Mouse (Mus musculus) midbrain, embryonic 16.5 days (tissue): ENCODE results near the gene Lmo4. TPM values are rescaled to one million over a fixed set of nuclear protein-coding genes. Genes with fewer than 3 reads are reported as not detected.

Experiments
- ATAC-seq: fragments of 200-750 bp; cut with Nextera tagmentation; 2 replicates; pipeline ENCODE4 v1.8.0; 2017; ENCODE audit warnings: moderate TSS enrichment
- H3K27ac ChIP-seq: fragments of 300-500 bp; sonication (generic); 2 replicates; pipeline ENCODE4 v1.5.1; 2014; ENCODE audit warnings: mild to moderate bottlenecking, low read length, mixed read lengths
- H3K27me3 ChIP-seq: fragments of 300-500 bp; sonication (generic); 2 replicates; pipeline ENCODE4 v1.6.1; 2014; ENCODE audit warnings: low read depth, low read length, mixed read lengths; ENCODE audit not compliant: control insufficient read depth, insufficient read depth
- H3K36me3 ChIP-seq: fragments of 300-500 bp; sonication (generic); 2 replicates; pipeline ENCODE4 v1.6.1; 2014; ENCODE audit warnings: mild to moderate bottlenecking, low read length, moderate library complexity, mixed read lengths; ENCODE audit not compliant: control insufficient read depth, insufficient read depth
- H3K4me1 ChIP-seq: fragments of 300-500 bp; sonication (generic); 2 replicates; pipeline ENCODE4 v1.6.1; 2014; ENCODE audit warnings: mild to moderate bottlenecking, low read length, mixed read lengths; ENCODE audit not compliant: control insufficient read depth, insufficient read depth
- H3K4me2 ChIP-seq: fragments of 300-500 bp; sonication (generic); 2 replicates; pipeline ENCODE4 v1.6.1; 2014; ENCODE audit warnings: mild to moderate bottlenecking, low read length, mixed read lengths
- H3K4me3 ChIP-seq: fragments of 300-500 bp; sonication (generic); 2 replicates; pipeline ENCODE4 v1.5.1; 2014; ENCODE audit warnings: low read depth, mild to moderate bottlenecking, low read length, moderate library complexity, mixed read lengths
- H3K9ac ChIP-seq: fragments of 300-500 bp; sonication (generic); 2 replicates; pipeline ENCODE4 v1.6.1; 2014; ENCODE audit warnings: low read depth, low read length, mixed read lengths
- H3K9me3 ChIP-seq: fragments of 300-500 bp; sonication (generic); replicated peaks from 2 replicates; pipeline ENCODE4 v1.6.1; 2014; ENCODE audit warnings: mild to moderate bottlenecking, low read length, mixed read lengths; ENCODE audit not compliant: control insufficient read depth, poor library complexity, severe bottlenecking
- WGBS: fragments of 180-500 bp; shearing (Covaris S2); extraction: QIAGEN DNeasy Blood & Tissue Kit; methylation state at CpG from one replicate; pipeline ENCODE4 v1.1.7; 2014; 5-methylcytosine and 5-hydroxymethylcytosine counted together
- polyA plus RNA-seq: library from polyadenylated mRNA; unstranded; fragments of >200 nt; fragmentation: Nextera tagmentation; extraction: Ambion mirVana; gene quantifications from 2 replicates; pipeline ENCODE4 v1.2.1, GENCODE M21; 2015

Lmo4 gene
- polyA plus RNA-seq, 1 experiment from 2014 or later = 86.3 TPM

GRCm38 (mm10) chr3:144231931-144232330 is 26.9 kb upstream of the Lmo4 start:
- ATAC-seq = no peak
- H3K4me1 ChIP-seq = peaks cover 2% of the 10 kb centered on the region; the same call in 1 of the 2 replicates
- H3K4me2 ChIP-seq = no peak overlapping the region
- H3K36me3 ChIP-seq = no peaks in the 10 kb centered on the region
- no peak overlapping the region for H3K4me3 ChIP-seq
- H3K27ac ChIP-seq = no peak overlapping the region
- no peaks in the 10 kb centered on the region for H3K9me3 ChIP-seq
- no peaks in the 10 kb centered on the region for H3K27me3 ChIP-seq
- 89% methylated on average over 6 of the region's 6 CpGs for WGBS
- H3K9ac ChIP-seq = no peak overlapping the region

- Histone ChIP-seq H3K9me3 (no peaks in the 10 kb centered on the region), H3K36me3 (no peaks in the 10 kb centered on the region), H3K27ac (no peak overlapping the region), H3K9ac (no peak overlapping the region), H3K4me3 (no peak overlapping the region), H3K27me3 (no peaks in the 10 kb centered on the region), H3K4me1 (peaks cover 2% of the 10 kb centered on the region; the same call in 1 of the 2 replicates), H3K4me2 (no peak overlapping the region)
- 90% methylated on average over 7 of the region's 7 CpGs for WGBS
- ATAC-seq = no peak
Observed at GRCm38 (mm10) chr3:144231419-144231818, 26.4 kb upstream of the Lmo4 start.

GRCm38 (mm10) chr3:144230016-144230415 is 25.0 kb upstream of the Lmo4 start:
- H3K27me3 ChIP-seq = no peaks in the 10 kb centered on the region
- ATAC-seq = no peak
- 68% methylated on average over 9 of the region's 9 CpGs for WGBS
- no peak overlapping the region for H3K4me3 ChIP-seq
- peaks cover 2% of the 10 kb centered on the region; the same call in 1 of the 2 replicates for H3K4me1 ChIP-seq
- no peaks in the 10 kb centered on the region for H3K36me3 ChIP-seq
- H3K9ac ChIP-seq = no peak overlapping the region
- no peak overlapping the region for H3K27ac ChIP-seq
- H3K9me3 ChIP-seq = no peaks in the 10 kb centered on the region
- no peak overlapping the region for H3K4me2 ChIP-seq

- Histone ChIP-seq H3K4me2 (no peak overlapping the region), H3K4me1 (peaks cover 2% of the 10 kb centered on the region; the same call in 1 of the 2 replicates), H3K27me3 (no peaks in the 10 kb centered on the region), H3K27ac (no peak overlapping the region), H3K9ac (no peak overlapping the region), H3K36me3 (no peaks in the 10 kb centered on the region), H3K9me3 (no peaks in the 10 kb centered on the region), H3K4me3 (no peak overlapping the region)
- ATAC-seq = no peak
- WGBS = 58% methylated on average over 7 of the region's 7 CpGs
Observed at GRCm38 (mm10) chr3:144229312-144229711, 24.3 kb upstream of the Lmo4 start.

GRCm38 (mm10) chr3:144225456-144226240 is 20.6 kb upstream of the Lmo4 start:
- no peak for ATAC-seq
- H3K36me3 ChIP-seq = no peaks in the 10 kb centered on the region
- H3K27ac ChIP-seq = no peak overlapping the region
- no peaks in the 10 kb centered on the region for H3K27me3 ChIP-seq
- no peaks in the 10 kb centered on the region for H3K9me3 ChIP-seq
- no peak overlapping the region for H3K4me2 ChIP-seq
- WGBS = 76% methylated on average over 9 of the region's 9 CpGs
- no peak overlapping the region for H3K4me3 ChIP-seq
- peaks cover 2% of the 10 kb centered on the region for H3K4me1 ChIP-seq
- no peak overlapping the region for H3K9ac ChIP-seq

GRCm38 (mm10) chr3:144224594-144224993 is 19.6 kb upstream of the Lmo4 start:
- no peaks in the 10 kb centered on the region for H3K36me3 ChIP-seq
- H3K9ac ChIP-seq = no peak overlapping the region
- 52% methylated on average over 7 of the region's 7 CpGs for WGBS
- no peak overlapping the region for H3K27ac ChIP-seq
- no peak; the same call in 1 of the 2 replicates for ATAC-seq
- H3K4me1 ChIP-seq = peaks cover 2% of the 10 kb centered on the region
- H3K27me3 ChIP-seq = no peaks in the 10 kb centered on the region
- H3K4me3 ChIP-seq = no peak overlapping the region
- H3K9me3 ChIP-seq = no peaks in the 10 kb centered on the region
- no peak overlapping the region for H3K4me2 ChIP-seq

GRCm38 (mm10) chr3:144223377-144224105 is 18.5 kb upstream of the Lmo4 start:
- no peaks in the 10 kb centered on the region for H3K27me3 ChIP-seq
- no peak overlapping the region for H3K9ac ChIP-seq
- no peaks in the 10 kb centered on the region for H3K9me3 ChIP-seq
- no peak overlapping the region for H3K27ac ChIP-seq
- 60% methylated on average over 20 of the region's 20 CpGs for WGBS
- H3K4me3 ChIP-seq = no peak overlapping the region
- H3K4me2 ChIP-seq = no peak overlapping the region
- no peaks in the 10 kb centered on the region; the same call in 1 of the 2 replicates for H3K4me1 ChIP-seq
- no peaks in the 10 kb centered on the region for H3K36me3 ChIP-seq
- no peak for ATAC-seq

- ATAC-seq = no peak
- 89% methylated on average over 9 of the region's 9 CpGs for WGBS
- Histone ChIP-seq H3K27ac (no peak overlapping the region), H3K9me3 (no peaks in the 10 kb centered on the region), H3K9ac (no peak overlapping the region), H3K4me2 (no peak overlapping the region), H3K27me3 (no peaks in the 10 kb centered on the region), H3K4me1 (no peaks in the 10 kb centered on the region; the same call in 1 of the 2 replicates), H3K36me3 (no peaks in the 10 kb centered on the region), H3K4me3 (no peak overlapping the region)
Observed at GRCm38 (mm10) chr3:144222381-144222780, 17.4 kb upstream of the Lmo4 start.

- WGBS = 46% methylated on average over 5 of the region's 5 CpGs
Observed at GRCm38 (mm10) chr3:144207498-144207897, 2.5 kb upstream of the Lmo4 start.

More at GRCm38 (mm10) chr3:144207498-144207897, 2.5 kb upstream of the Lmo4 start:
- H3K9me3 ChIP-seq = no peaks in the 10 kb centered on the region
- no peak for ATAC-seq
- peaks cover 6% of the 10 kb centered on the region for H3K4me1 ChIP-seq
- no peak overlapping the region for H3K4me3 ChIP-seq
- H3K27ac ChIP-seq = no peak overlapping the region
- no peak overlapping the region for H3K9ac ChIP-seq
- H3K36me3 ChIP-seq = no peaks in the 10 kb centered on the region
- H3K27me3 ChIP-seq = no peaks in the 10 kb centered on the region
- H3K4me2 ChIP-seq = no peak overlapping the region
